Mouse (Mus musculus) heart, embryonic 14.5 days (tissue): Measurements from ENCODE around the gene Hist1h1c. TPM values are rescaled to one million over a fixed set of nuclear protein-coding genes. Genes with fewer than 3 reads are reported as not detected.
A peak's percentile ranks its signal among the peaks of the same experiment; 100 is the strongest.
"Not testable (repeated sequence)": the region's sequence is repeated elsewhere in the genome, so short reads cannot be mapped to it uniquely, and the experiment has no call there.

Experiments
- ATAC-seq: fragments of 200-750 bp; cut with Nextera tagmentation; 2 replicates; pipeline ENCODE4 v1.8.0; 2017; ENCODE audit warnings: low read depth, moderate TSS enrichment; ENCODE audit not compliant: insufficient number of reproducible peaks, insufficient read depth, low FRiP score
- H3K27ac ChIP-seq, 2 experiments: fragments of 200-500 bp in 1 of 2; fragments of 300-500 bp in 1 of 2; sonication (generic) in 1 of 2; replicated peaks in 1 of 2; 2 replicates each; pipeline ENCODE4 v1.5.1; 2012 to 2014; ENCODE audit warnings: low read depth in 2 of 2, low read length in 2 of 2, control low read depth in 1 of 2, mild to moderate bottlenecking in 1 of 2, mixed read lengths in 1 of 2; ENCODE audit not compliant: control insufficient read depth in 1 of 2, insufficient read depth in 1 of 2
- H3K27me3 ChIP-seq: fragments of 300-500 bp; sonication (generic); 2 replicates; pipeline ENCODE4 v1.6.1; 2014; ENCODE audit warnings: mild to moderate bottlenecking, low read length, control low read depth; ENCODE audit not compliant: control insufficient read depth, insufficient read depth
- H3K36me3 ChIP-seq: fragments of 300-500 bp; sonication (generic); 2 replicates; pipeline ENCODE4 v1.6.1; 2014; ENCODE audit warnings: mild to moderate bottlenecking, control low read depth, low read length, mixed read lengths; ENCODE audit not compliant: control insufficient read depth, insufficient read depth
- H3K4me1 ChIP-seq, 2 experiments: fragments of 200-500 bp in 1 of 2; fragments of 300-500 bp in 1 of 2; sonication (generic) in 1 of 2; 2 replicates each; pipeline ENCODE4 v1.6.1; 2012 to 2014; ENCODE audit warnings: low read length in 2 of 2, control low read depth in 1 of 2, mixed read lengths in 1 of 2; ENCODE audit not compliant: control insufficient read depth in 2 of 2, insufficient read depth in 2 of 2
- H3K4me2 ChIP-seq: fragments of 300-500 bp; sonication (generic); 2 replicates; pipeline ENCODE4 v1.6.1; 2014; ENCODE audit warnings: mild to moderate bottlenecking, low read length
- H3K4me3 ChIP-seq, 2 experiments: fragments of 200-500 bp in 1 of 2; fragments of 300-500 bp in 1 of 2; sonication (generic) in 1 of 2; 2 replicates each; pipeline ENCODE4 v1.5.1; 2012 to 2014; ENCODE audit warnings: low read length in 2 of 2, mild to moderate bottlenecking in 2 of 2, control low read depth in 1 of 2, low read depth in 1 of 2, moderate library complexity in 1 of 2; ENCODE audit not compliant: control insufficient read depth in 1 of 2, insufficient read depth in 1 of 2
- H3K9ac ChIP-seq: fragments of 300-500 bp; sonication (generic); 2 replicates; pipeline ENCODE4 v1.6.1; 2014; ENCODE audit warnings: mild to moderate bottlenecking, low read length
- H3K9me3 ChIP-seq: fragments of 300-500 bp; sonication (generic); 2 replicates; pipeline ENCODE4 v1.6.1; 2016; ENCODE audit warnings: low read length, control low read depth; ENCODE audit not compliant: control insufficient read depth
- WGBS: fragments of 180-500 bp; shearing (Covaris S2); extraction: QIAGEN DNeasy Blood & Tissue Kit; methylation state at CpG from one replicate; pipeline ENCODE4 v1.1.7; 2014; 5-methylcytosine and 5-hydroxymethylcytosine counted together
- polyA plus RNA-seq: library from polyadenylated mRNA; unstranded; fragments of >200 nt; fragmentation: Nextera tagmentation; extraction: Ambion mirVana; gene quantifications from 2 replicates; pipeline ENCODE4 v1.2.1, GENCODE M21; 2014

Gene Hist1h1c
- polyA plus RNA-seq, 1 experiment from 2014 or later, result 43.9 TPM

- Histone ChIP-seq H3K9ac (no peak overlapping the region), H3K4me3 (no peak overlapping the region), H3K9me3 (no peaks in the 10 kb centered on the region), H3K4me2 (no peak overlapping the region), H3K4me1 (peaks cover 6 to 21% of the 10 kb centered on the region in 2 experiments), H3K36me3 (no peaks in the 10 kb centered on the region), H3K27me3 (no peaks in the 10 kb centered on the region), H3K27ac (no peak overlapping the region)
- no peak for ATAC-seq
- 80% methylated on average over 3 of the region's 3 CpGs for WGBS
These were observed 20.7 kb downstream of the Hist1h1c start for GRCm38 (mm10) chr13:23759251-23759771.

- H3K27ac ChIP-seq, result peak overlapping the region; percentile 80 to 95; a peak in 3 of 4 replicates
- H3K9me3 ChIP-seq, result no peaks in the 10 kb centered on the region
- H3K4me3 ChIP-seq, result 0 out of 4 replicates have a peak overlapping the region, but pooled peaks of 1 of the 2 experiments have one; percentile 43
- ATAC-seq, result no peak
- 79% methylated on average over 1 of the region's 1 CpGs for WGBS
- H3K9ac ChIP-seq, result peak overlapping the region; percentile 70; the same call in 1 of the 2 replicates
- peaks cover 8 to 26% of the 10 kb centered on the region in 2 experiments for H3K4me1 ChIP-seq
- peak overlapping the region; percentile 90 for H3K4me2 ChIP-seq
- no peaks in the 10 kb centered on the region for H3K36me3 ChIP-seq
- H3K27me3 ChIP-seq, result no peaks in the 10 kb centered on the region
These were observed 21.3 kb downstream of the Hist1h1c start for GRCm38 (mm10) chr13:23759916-23760239.

- ATAC-seq, result 0 out of 2 replicates have a peak, but pooled peaks have one; percentile 0
- H3K4me2 ChIP-seq, result peak overlapping the region; percentile 90
- H3K4me1 ChIP-seq, result peaks cover 8 to 26% of the 10 kb centered on the region in 2 experiments
- H3K9ac ChIP-seq, result peak overlapping the region; percentile 70
- peak overlapping the region; percentile 80 to 95 for H3K27ac ChIP-seq
- H3K36me3 ChIP-seq, result no peaks in the 10 kb centered on the region
- H3K4me3 ChIP-seq, result peak overlapping the region; percentile 43 to 47
- WGBS, result 2% methylated on average over 17 of the region's 27 CpGs
- H3K9me3 ChIP-seq, result no peaks in the 10 kb centered on the region
- H3K27me3 ChIP-seq, result no peaks in the 10 kb centered on the region
These were observed 21.8 kb downstream of the Hist1h1c start for GRCm38 (mm10) chr13:23760240-23760971.

- no peaks in the 10 kb centered on the region for H3K27me3 ChIP-seq
- no peaks in the 10 kb centered on the region for H3K9me3 ChIP-seq
- peak within 1 kb of the TSS; percentile 95 for H3K27ac ChIP-seq
- peak; percentile 86 for ATAC-seq
- H3K4me2 ChIP-seq, result peak within 1 kb of the TSS; percentile 90
- H3K9ac ChIP-seq, result peak within 1 kb of the TSS; percentile 77
- H3K4me1 ChIP-seq, result peaks cover 8 to 26% of the 10 kb centered on the region in 2 experiments
- H3K36me3 ChIP-seq, result no peaks in the 10 kb centered on the region
- under 1% methylated on average over 61 of the region's 72 CpGs for WGBS
- peak within 1 kb of the TSS; percentile 43 to 55 for H3K4me3 ChIP-seq
These were observed 22.6 kb downstream of the Hist1h1c start, which contains the start of gene Hist1h4a for GRCm38 (mm10) chr13:23760972-23761864. TSS of gene Hist1h4a (minus strand) at chr13:23761230.

GRCm38 (mm10) chr13:23761871-23762821 is 23.5 kb downstream of the Hist1h1c start, which contains the start of gene Hist1h3a:
TSS of gene Hist1h3a (minus strand) at chr13:23762386.
- Histone ChIP-seq H3K9ac (peak within 1 kb of the TSS; percentile 77), H3K4me2 (peak within 1 kb of the TSS; percentile 90), H3K4me1 (peaks cover 8 to 26% of the 10 kb centered on the region in 2 experiments), H3K27ac (peak within 1 kb of the TSS; percentile 95), H3K4me3 (peak within 1 kb of the TSS; percentile 50 to 69)
- not testable (repeated sequence) for H3K27me3 ChIP-seq, H3K9me3 ChIP-seq, H3K36me3 ChIP-seq
- under 1% methylated on average over 34 of the region's 52 CpGs for WGBS
- ATAC-seq, result peak; percentile 52

DNA sequence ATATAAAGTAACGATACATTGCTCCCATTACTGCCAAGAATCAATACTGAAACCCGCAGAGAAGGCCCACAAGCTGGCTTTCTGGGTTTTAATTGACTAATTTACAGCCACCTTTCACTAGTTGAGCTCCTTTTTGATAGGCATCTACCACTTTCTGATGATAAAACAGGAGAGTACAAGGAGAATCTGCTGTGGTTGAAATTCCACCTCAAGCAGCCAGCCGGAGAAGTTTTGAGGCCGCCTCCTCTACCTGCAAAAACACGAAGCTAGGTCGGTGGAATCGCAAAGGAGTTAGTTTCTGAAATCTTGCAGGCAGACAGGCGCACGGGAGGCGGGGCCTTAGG is 24.6 kb downstream of the Hist1h1c start:
- 2% methylated on average over 10 of the region's 10 CpGs for WGBS
- no peak for ATAC-seq
- H3K36me3 ChIP-seq, result no peaks in the 10 kb centered on the region
- no peaks in the 10 kb centered on the region for H3K27me3 ChIP-seq
- H3K27ac ChIP-seq, result peak overlapping the region; percentile 83 to 95
- peak overlapping the region; percentile 77 for H3K9ac ChIP-seq
- H3K4me2 ChIP-seq, result peak overlapping the region; percentile 90
- peak overlapping the region; percentile 50 to 69 for H3K4me3 ChIP-seq
- H3K4me1 ChIP-seq, result peaks cover 8 to 26% of the 10 kb centered on the region in 2 experiments
- H3K9me3 ChIP-seq, result no peaks in the 10 kb centered on the region
